Mouse (Mus musculus): ENCODE measurements around the gene Fbxo10. TPM values are rescaled to one million over a fixed set of nuclear protein-coding genes. Genes with fewer than 3 reads are reported as not detected.
A peak's percentile ranks its signal among the peaks of the same experiment; 100 is the strongest.

Fbxo10 gene
- polyA plus RNA-seq, 1 experiment from 2014 or later = 9.3 TPM

- WGBS = 0% methylated on average over 29 of the region's 29 CpGs
- Histone ChIP-seq H3K4me1 (replicated peaks; ENCODE audit: control insufficient read depth, insufficient read depth, low read length) (peaks cover 21% of the 10 kb centered on the region), H3K27ac (ENCODE audit: low read depth, low read length) (no peak within 1 kb of the TSS)
Observed at GRCm38 (mm10) chr4:45018452-45018980, 65.9 kb downstream of the Fbxo10 start, which contains the start of gene Polr1e. TSS of gene Polr1e (plus strand) at chr4:45018583.

GRCm38 (mm10) chr4:45015615-45016014, 68.8 kb downstream of the Fbxo10 start:
- Histone ChIP-seq H3K9ac (ENCODE audit: low read depth, low read length) (no peak overlapping the region), H3K9me3 (ENCODE audit: control insufficient read depth, low read length) (no peaks in the 10 kb centered on the region), H3K4me3 (ENCODE audit: low read depth, low read length) (no peak overlapping the region), H3K27me3 (replicated peaks; ENCODE audit: control insufficient read depth, insufficient read depth, low read length) (no peaks in the 10 kb centered on the region), H3K36me3 (ENCODE audit: control insufficient read depth, insufficient read depth, low read length) (no peaks in the 10 kb centered on the region), H3K27ac (ENCODE audit: low read depth, low read length) (no peak overlapping the region), H3K4me1 (replicated peaks; ENCODE audit: control insufficient read depth, insufficient read depth, low read length) (peaks cover 28% of the 10 kb centered on the region), H3K4me2 (no peak overlapping the region)
- DNase-seq (ENCODE audit: low spot score) (no peak), ATAC-seq (replicated peaks; ENCODE audit: low FRiP score) (no peak)
- WGBS = 10% methylated on average over 3 of the region's 3 CpGs

More at GRCm38 (mm10) chr4:45018452-45018980, 65.9 kb downstream of the Fbxo10 start, which contains the start of gene Polr1e:
- DNase-seq (ENCODE audit: low spot score) = peak; percentile 91
- H3K9ac ChIP-seq (ENCODE audit: low read depth, low read length) = peak within 1 kb of the TSS; percentile 76
- peak within 1 kb of the TSS; percentile 83 for H3K4me3 ChIP-seq (ENCODE audit: low read depth, low read length)
- H3K4me2 ChIP-seq = peak within 1 kb of the TSS; percentile 85
- peak; percentile 83 for ATAC-seq (replicated peaks; ENCODE audit: low FRiP score)
- H3K9me3 ChIP-seq (ENCODE audit: control insufficient read depth, low read length) = no peaks in the 10 kb centered on the region
- H3K36me3 ChIP-seq (ENCODE audit: control insufficient read depth, insufficient read depth, low read length) = no peaks in the 10 kb centered on the region; the same call in 1 of the 2 replicates
- H3K27me3 ChIP-seq (replicated peaks; ENCODE audit: control insufficient read depth, insufficient read depth, low read length) = no peaks in the 10 kb centered on the region

- 2% methylated on average over 2 of the region's 2 CpGs for WGBS
- Histone ChIP-seq H3K27ac (ENCODE audit: low read depth, low read length) (peak overlapping the region; percentile 92), H3K9ac (ENCODE audit: low read depth, low read length) (peak overlapping the region; percentile 75), H3K4me3 (ENCODE audit: low read depth, low read length) (peak overlapping the region; percentile 70), H3K4me1 (replicated peaks; ENCODE audit: control insufficient read depth, insufficient read depth, low read length) (peaks cover 19% of the 10 kb centered on the region; the same call in 1 of the 2 replicates), H3K36me3 (ENCODE audit: control insufficient read depth, insufficient read depth, low read length) (no peaks in the 10 kb centered on the region), H3K4me2 (peak overlapping the region; percentile 70), H3K9me3 (ENCODE audit: control insufficient read depth, low read length) (no peaks in the 10 kb centered on the region), H3K27me3 (replicated peaks; ENCODE audit: control insufficient read depth, insufficient read depth, low read length) (no peaks in the 10 kb centered on the region)
- no peak for DNase-seq (ENCODE audit: low spot score)
- ATAC-seq (replicated peaks; ENCODE audit: low FRiP score) = no peak
Observed at GRCm38 (mm10) chr4:45013537-45013936, 70.9 kb downstream of the Fbxo10 start.

- WGBS = under 1% methylated on average over 13 of the region's 13 CpGs
- Histone ChIP-seq H3K4me2 (peak overlapping the region; percentile 70), H3K36me3 (ENCODE audit: control insufficient read depth, insufficient read depth, low read length) (no peaks in the 10 kb centered on the region), H3K27me3 (replicated peaks; ENCODE audit: control insufficient read depth, insufficient read depth, low read length) (no peaks in the 10 kb centered on the region), H3K9ac (ENCODE audit: low read depth, low read length) (peak overlapping the region; percentile 75), H3K4me1 (replicated peaks; ENCODE audit: control insufficient read depth, insufficient read depth, low read length) (peaks cover 18% of the 10 kb centered on the region; the same call in 1 of the 2 replicates), H3K9me3 (ENCODE audit: control insufficient read depth, low read length) (no peaks in the 10 kb centered on the region), H3K4me3 (ENCODE audit: low read depth, low read length) (peak overlapping the region; percentile 70), H3K27ac (ENCODE audit: low read depth, low read length) (peak overlapping the region; percentile 92)
- ATAC-seq (replicated peaks; ENCODE audit: low FRiP score) = no peak
- no peak for DNase-seq (ENCODE audit: low spot score)
Observed at GRCm38 (mm10) chr4:45013031-45013431, 71.4 kb downstream of the Fbxo10 start.

- no peaks in the 10 kb centered on the region for H3K9me3 ChIP-seq (ENCODE audit: control insufficient read depth, low read length)
- DNase-seq (ENCODE audit: low spot score) (peak; percentile 97), ATAC-seq (replicated peaks; ENCODE audit: low FRiP score) (peak; percentile 98)
- no peaks in the 10 kb centered on the region for H3K36me3 ChIP-seq (ENCODE audit: control insufficient read depth, insufficient read depth, low read length)
- H3K27me3 ChIP-seq (replicated peaks; ENCODE audit: control insufficient read depth, insufficient read depth, low read length) = no peaks in the 10 kb centered on the region
- H3K9ac ChIP-seq (ENCODE audit: low read depth, low read length) = peak within 1 kb of the TSS; percentile 95
- H3K4me3 ChIP-seq (ENCODE audit: low read depth, low read length) = peak within 1 kb of the TSS; percentile 84
- peaks cover 16% of the 10 kb centered on the region; the same call in 1 of the 2 replicates for H3K4me1 ChIP-seq (replicated peaks; ENCODE audit: control insufficient read depth, insufficient read depth, low read length)
- WGBS = under 1% methylated on average over 62 of the region's 63 CpGs
- H3K4me2 ChIP-seq = peak within 1 kb of the TSS; percentile 94
- peak within 1 kb of the TSS; percentile 94 for H3K27ac ChIP-seq (ENCODE audit: low read depth, low read length)
Observed at GRCm38 (mm10) chr4:45012105-45012975, 72.1 kb downstream of the Fbxo10 start, which contains the start of gene Zbtb5. TSS of gene Zbtb5 (minus strand) at chr4:45012412.

GRCm38 (mm10) chr4:45011581-45012104, 72.8 kb downstream of the Fbxo10 start:
- peaks cover 16% of the 10 kb centered on the region; the same call in 1 of the 2 replicates for H3K4me1 ChIP-seq (replicated peaks; ENCODE audit: control insufficient read depth, insufficient read depth, low read length)
- H3K4me2 ChIP-seq = peak overlapping the region; percentile 94
- H3K4me3 ChIP-seq (ENCODE audit: low read depth, low read length) = peak overlapping the region; percentile 84
- under 1% methylated on average over 31 of the region's 31 CpGs for WGBS
- no peaks in the 10 kb centered on the region for H3K36me3 ChIP-seq (ENCODE audit: control insufficient read depth, insufficient read depth, low read length)
- H3K9ac ChIP-seq (ENCODE audit: low read depth, low read length) = peak overlapping the region; percentile 95
- ATAC-seq (replicated peaks; ENCODE audit: low FRiP score) = peak; percentile 1; the same call in 1 of the 2 replicates
- H3K9me3 ChIP-seq (ENCODE audit: control insufficient read depth, low read length) = no peaks in the 10 kb centered on the region
- no peak for DNase-seq (ENCODE audit: low spot score)
- H3K27me3 ChIP-seq (replicated peaks; ENCODE audit: control insufficient read depth, insufficient read depth, low read length) = no peaks in the 10 kb centered on the region
- peak overlapping the region; percentile 94 for H3K27ac ChIP-seq (ENCODE audit: low read depth, low read length)

- no peaks in the 10 kb centered on the region for H3K9me3 ChIP-seq (ENCODE audit: control insufficient read depth, low read length)
- no peaks in the 10 kb centered on the region for H3K36me3 ChIP-seq (ENCODE audit: control insufficient read depth, insufficient read depth, low read length)
- 18% methylated on average over 11 of the region's 11 CpGs for WGBS
- H3K9ac ChIP-seq (ENCODE audit: low read depth, low read length) = peak overlapping the region; percentile 95
- peak overlapping the region; percentile 94 for H3K4me2 ChIP-seq
- ATAC-seq (replicated peaks; ENCODE audit: low FRiP score) (no peak), DNase-seq (ENCODE audit: low spot score) (no peak)
- H3K27me3 ChIP-seq (replicated peaks; ENCODE audit: control insufficient read depth, insufficient read depth, low read length) = no peaks in the 10 kb centered on the region
- H3K27ac ChIP-seq (ENCODE audit: low read depth, low read length) = peak overlapping the region; percentile 94
- H3K4me1 ChIP-seq (replicated peaks; ENCODE audit: control insufficient read depth, insufficient read depth, low read length) = peaks cover 16% of the 10 kb centered on the region; the same call in 1 of the 2 replicates
- peak overlapping the region; percentile 84 for H3K4me3 ChIP-seq (ENCODE audit: low read depth, low read length)
Observed at GRCm38 (mm10) chr4:45010806-45011415, 73.5 kb downstream of the Fbxo10 start.

GRCm38 (mm10) chr4:45005452-45005851, 79.0 kb downstream of the Fbxo10 start:
- H3K27me3 ChIP-seq (replicated peaks; ENCODE audit: control insufficient read depth, insufficient read depth, low read length) = no peaks in the 10 kb centered on the region
- DNase-seq (ENCODE audit: low spot score) = no peak

More at GRCm38 (mm10) chr4:45005452-45005851, 79.0 kb downstream of the Fbxo10 start:
- WGBS = 72% methylated on average over 3 of the region's 3 CpGs
- no peaks in the 10 kb centered on the region for H3K36me3 ChIP-seq (ENCODE audit: control insufficient read depth, insufficient read depth, low read length)
- ATAC-seq (replicated peaks; ENCODE audit: low FRiP score) = no peak
- no peak overlapping the region for H3K4me3 ChIP-seq (ENCODE audit: low read depth, low read length)
- no peak overlapping the region for H3K4me2 ChIP-seq
- no peak overlapping the region for H3K27ac ChIP-seq (ENCODE audit: low read depth, low read length)
- H3K9ac ChIP-seq (ENCODE audit: low read depth, low read length) = no peak overlapping the region
- peaks cover 4% of the 10 kb centered on the region; the same call in 1 of the 2 replicates for H3K4me1 ChIP-seq (replicated peaks; ENCODE audit: control insufficient read depth, insufficient read depth, low read length)
- H3K9me3 ChIP-seq (ENCODE audit: control insufficient read depth, low read length) = no peaks in the 10 kb centered on the region

Measured in liver, embryonic 11.5 days (tissue).